Mouse (Mus musculus): Measurements from ENCODE around the gene Bcl3. TPM values are rescaled to one million over a fixed set of nuclear protein-coding genes. Genes with fewer than 3 reads are reported as not detected.

Gene Bcl3
- polyA plus RNA-seq, 1 experiment from 2014 or later: 5.4 TPM

DNA sequence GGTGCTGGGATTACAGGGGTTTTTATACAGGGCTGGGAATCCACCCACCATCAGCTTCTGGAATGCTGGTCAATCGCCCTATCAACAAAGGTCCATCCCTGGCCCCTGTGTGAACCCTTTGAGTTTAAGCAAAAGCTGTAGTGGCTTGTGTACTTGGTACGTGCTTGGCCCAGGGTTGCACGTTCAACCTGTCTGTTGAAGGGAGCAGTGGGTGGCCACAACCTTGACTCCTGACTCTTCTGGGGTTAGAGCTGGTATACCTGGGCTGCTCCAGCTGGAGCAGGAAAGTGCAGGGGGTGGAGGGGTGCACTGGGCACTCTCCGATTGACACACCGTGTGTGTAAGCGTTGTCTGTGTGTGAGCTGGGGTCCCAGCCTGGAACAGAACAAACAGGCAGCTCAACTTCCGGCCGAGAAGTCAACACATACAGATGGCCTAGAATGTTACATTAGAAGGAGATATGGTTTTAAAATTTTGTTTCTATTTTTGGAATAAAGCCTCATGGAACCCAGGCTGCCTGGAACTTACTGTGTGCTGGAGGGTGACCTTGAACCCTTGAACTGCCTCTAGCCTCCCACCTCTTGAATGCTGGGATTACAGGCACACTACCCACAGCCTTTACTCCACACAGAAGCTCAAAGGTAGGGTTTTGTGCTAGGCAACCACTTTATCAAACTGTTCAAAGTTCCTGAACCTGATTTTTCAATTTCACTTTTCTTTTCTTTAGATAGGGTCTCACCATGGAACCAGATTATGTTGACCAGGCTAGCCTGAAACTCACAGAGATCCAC lies 42.9 kb upstream of the Bcl3 start:
- WGBS (ENCODE audit: insufficient replicate concordance): 50% methylated on average over 8 of the region's 8 CpGs
- H3K27ac ChIP-seq (ENCODE audit: low read depth): peak overlapping the region; percentile 42; the same call in 1 of the 2 replicates

GRCm38 (mm10) chr7:19864241-19864640 lies 41.7 kb upstream of the Bcl3 start:
- no peaks in the 10 kb centered on the region for H3K36me3 ChIP-seq (replicated peaks; ENCODE audit: insufficient read depth, low read length)
- no peaks in the 10 kb centered on the region for H3K27me3 ChIP-seq (ENCODE audit: insufficient read depth, low read length)
- H3K4me3 ChIP-seq (ENCODE audit: low read depth, low read length): no peak overlapping the region
- no peak for TF ChIP-seq EP300 (IDR thresholded peaks at IDR 0.05; ENCODE audit: low read depth)
- no peak for TF ChIP-seq CTCF (IDR thresholded peaks at IDR 0.05; ENCODE audit: low read depth)
- H3K27ac ChIP-seq (ENCODE audit: low read depth): no peak overlapping the region
- no peak overlapping the region for H3K9ac ChIP-seq (replicated peaks)
- no peak overlapping the region for H3K4me2 ChIP-seq (ENCODE audit: low read depth, low read length)
- DNase-seq (no peak), ATAC-seq (no peak)
- H3K9me3 ChIP-seq (ENCODE audit: low read length): no peaks in the 10 kb centered on the region
- H3K4me1 ChIP-seq (ENCODE audit: insufficient read depth): no peaks in the 10 kb centered on the region
- WGBS (ENCODE audit: insufficient replicate concordance): 41% methylated on average over 2 of the region's 2 CpGs

More for the DNA sequence above, 42.9 kb upstream of the Bcl3 start:
- no peaks in the 10 kb centered on the region; the same call in 1 of the 2 replicates for H3K4me1 ChIP-seq (ENCODE audit: insufficient read depth)
- ATAC-seq (peak; percentile 73), DNase-seq (no peak)
- H3K4me3 ChIP-seq (ENCODE audit: low read depth, low read length): no peak overlapping the region
- TF ChIP-seq CTCF (IDR thresholded peaks at IDR 0.05; ENCODE audit: low read depth) (no peak), EP300 (IDR thresholded peaks at IDR 0.05; ENCODE audit: low read depth) (no peak)
- H3K27me3 ChIP-seq (ENCODE audit: insufficient read depth, low read length): no peaks in the 10 kb centered on the region
- H3K4me2 ChIP-seq (ENCODE audit: low read depth, low read length): no peak overlapping the region
- no peak overlapping the region for H3K9ac ChIP-seq (replicated peaks)
- no peaks in the 10 kb centered on the region for H3K9me3 ChIP-seq (ENCODE audit: low read length)
- no peaks in the 10 kb centered on the region for H3K36me3 ChIP-seq (replicated peaks; ENCODE audit: insufficient read depth, low read length)

GRCm38 (mm10) chr7:19861199-19861598 lies 38.6 kb upstream of the Bcl3 start, which contains the start of gene Ceacam16:
TSS of gene Ceacam16 (minus strand) at chr7:19861299.
- H3K4me3 ChIP-seq (ENCODE audit: low read depth, low read length): no peak within 1 kb of the TSS
- H3K4me2 ChIP-seq (ENCODE audit: low read depth, low read length): no peak within 1 kb of the TSS
- H3K27me3 ChIP-seq (ENCODE audit: insufficient read depth, low read length): no peaks in the 10 kb centered on the region
- no peak for ATAC-seq
- no peaks in the 10 kb centered on the region for H3K36me3 ChIP-seq (replicated peaks; ENCODE audit: insufficient read depth, low read length)
- no peak within 1 kb of the TSS for H3K9ac ChIP-seq (replicated peaks)
- 73% methylated on average over 9 of the region's 9 CpGs for WGBS (ENCODE audit: insufficient replicate concordance)
- no peak within 1 kb of the TSS for H3K27ac ChIP-seq (ENCODE audit: low read depth)
- H3K9me3 ChIP-seq (ENCODE audit: low read length): no peaks in the 10 kb centered on the region
- DNase-seq: no peak
- no peaks in the 10 kb centered on the region for H3K4me1 ChIP-seq (ENCODE audit: insufficient read depth)
- TF ChIP-seq CTCF (IDR thresholded peaks at IDR 0.05; ENCODE audit: low read depth): no peak
- no peak for TF ChIP-seq EP300 (IDR thresholded peaks at IDR 0.05; ENCODE audit: low read depth)

DNA sequence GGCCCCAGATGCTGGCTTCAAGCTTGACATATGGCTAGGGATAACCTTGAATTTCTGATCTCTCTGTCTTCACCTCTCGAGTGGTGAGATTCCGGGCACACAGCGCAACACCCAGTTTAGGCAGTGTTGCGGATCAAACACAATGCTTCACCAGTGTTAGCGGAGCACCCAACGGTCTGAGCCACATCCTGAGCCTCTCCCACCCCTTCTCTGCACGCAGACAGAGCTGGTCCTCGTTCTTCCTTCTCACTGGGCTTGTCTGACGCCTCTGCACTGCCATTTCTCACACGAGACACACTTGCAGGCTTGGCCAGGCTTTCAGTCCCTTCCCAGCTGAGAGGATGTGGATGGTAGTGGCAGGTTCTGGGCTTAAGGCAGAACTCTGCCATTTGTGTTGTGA lies 37.2 kb upstream of the Bcl3 start:
- H3K27me3 ChIP-seq (ENCODE audit: insufficient read depth, low read length): no peaks in the 10 kb centered on the region
- ATAC-seq: no peak
- no peaks in the 10 kb centered on the region for H3K36me3 ChIP-seq (replicated peaks; ENCODE audit: insufficient read depth, low read length)
- no peak for DNase-seq
- 67% methylated on average over 10 of the region's 10 CpGs for WGBS (ENCODE audit: insufficient replicate concordance)
- no peak overlapping the region for H3K4me3 ChIP-seq (ENCODE audit: low read depth, low read length)
- no peak overlapping the region for H3K27ac ChIP-seq (ENCODE audit: low read depth)
- H3K9me3 ChIP-seq (ENCODE audit: low read length): no peaks in the 10 kb centered on the region
- no peaks in the 10 kb centered on the region for H3K4me1 ChIP-seq (ENCODE audit: insufficient read depth)
- H3K4me2 ChIP-seq (ENCODE audit: low read depth, low read length): no peak overlapping the region
- TF ChIP-seq CTCF (IDR thresholded peaks at IDR 0.05; ENCODE audit: low read depth) (no peak), EP300 (IDR thresholded peaks at IDR 0.05; ENCODE audit: low read depth) (no peak)
- no peak overlapping the region for H3K9ac ChIP-seq (replicated peaks)

GRCm38 (mm10) chr7:19856283-19856682 lies 33.7 kb upstream of the Bcl3 start:
- ATAC-seq (no peak), DNase-seq (no peak)
- no peak for TF ChIP-seq EP300 (IDR thresholded peaks at IDR 0.05; ENCODE audit: low read depth)
- TF ChIP-seq CTCF (IDR thresholded peaks at IDR 0.05; ENCODE audit: low read depth): no peak
- H3K9ac ChIP-seq (replicated peaks): no peak overlapping the region
- no peak overlapping the region for H3K4me3 ChIP-seq (ENCODE audit: low read depth, low read length)
- no peaks in the 10 kb centered on the region for H3K9me3 ChIP-seq (ENCODE audit: low read length)
- 67% methylated on average over 6 of the region's 6 CpGs for WGBS (ENCODE audit: insufficient replicate concordance)
- H3K27me3 ChIP-seq (ENCODE audit: insufficient read depth, low read length): peaks cover 12% of the 10 kb centered on the region; the same call in 1 of the 2 replicates
- no peak overlapping the region for H3K27ac ChIP-seq (ENCODE audit: low read depth)
- H3K4me1 ChIP-seq (ENCODE audit: insufficient read depth): no peaks in the 10 kb centered on the region
- no peaks in the 10 kb centered on the region for H3K36me3 ChIP-seq (replicated peaks; ENCODE audit: insufficient read depth, low read length)
- H3K4me2 ChIP-seq (ENCODE audit: low read depth, low read length): no peak overlapping the region

GRCm38 (mm10) chr7:19855663-19856062 lies 33.1 kb upstream of the Bcl3 start:
- DNase-seq (no peak), ATAC-seq (0 out of 2 replicates have a peak, but pooled peaks have one; percentile 8)
- H3K4me2 ChIP-seq (ENCODE audit: low read depth, low read length): no peak overlapping the region
- no peak overlapping the region for H3K27ac ChIP-seq (ENCODE audit: low read depth)
- no peak for TF ChIP-seq CTCF (IDR thresholded peaks at IDR 0.05; ENCODE audit: low read depth)
- TF ChIP-seq EP300 (IDR thresholded peaks at IDR 0.05; ENCODE audit: low read depth): no peak
- H3K9me3 ChIP-seq (ENCODE audit: low read length): no peaks in the 10 kb centered on the region
- no peak overlapping the region for H3K9ac ChIP-seq (replicated peaks)
- H3K4me3 ChIP-seq (ENCODE audit: low read depth, low read length): no peak overlapping the region
- WGBS (ENCODE audit: insufficient replicate concordance): 57% methylated on average over 5 of the region's 5 CpGs
- peaks cover 12% of the 10 kb centered on the region; the same call in 1 of the 2 replicates for H3K27me3 ChIP-seq (ENCODE audit: insufficient read depth, low read length)
- H3K4me1 ChIP-seq (ENCODE audit: insufficient read depth): no peaks in the 10 kb centered on the region
- H3K36me3 ChIP-seq (replicated peaks; ENCODE audit: insufficient read depth, low read length): no peaks in the 10 kb centered on the region
